Mouse (Mus musculus) small intestine, adult 2 months (tissue): ENCODE results near the gene Cyb5r1.

Source experiments
- CTCF ChIP-seq: fragments of 200-500 bp; IDR thresholded peaks from 2 replicates; pipeline ENCODE4 v1.5.1; 2012; ENCODE audit warnings: low read depth, mild to moderate bottlenecking, control low read depth, inconsistent platforms, low read length, moderate library complexity, mixed read lengths; ENCODE audit not compliant: insufficient replicate concordance, insufficient read length; ENCODE audit errors: extremely low read depth
- POLR2A ChIP-seq: fragments of 200-500 bp; IDR thresholded peaks from 2 replicates; pipeline ENCODE4 v1.6.1; 2012; ENCODE audit warnings: low read depth, mild to moderate bottlenecking, control low read depth, inconsistent platforms, low read length, moderate library complexity

- TF ChIP-seq POLR2A, result no peak; the same call in 1 of the 2 replicates
- TF ChIP-seq CTCF, result no peak
Measured at GRCm38 (mm10) chr1:134405509-134406413, at the start of gene Cyb5r1.
